Mouse (Mus musculus) embryonic stem cell, embryonic (primary cell): ENCODE measurements at regions not wholly inside any gene's neighbourhood (a gene's known extent, or its start where the extent isn't known, plus 50 kb on each side); places are given as distances from the start of the nearest gene placed in this dataset.

Source experiments
- CTCF ChIA-PET, 4 experiments: fragments of 300-600 bp in 2 of 4; fragments of 350-600 bp in 2 of 4; sonication (Branson Sonifier 250); formaldehyde crosslinking; loops; one replicate each; lab custom pipeline; 2022; ENCODE audit warnings: inconsistent platforms in 2 of 4; lab: Charles Lee
- POLR2A ChIA-PET, 4 experiments: fragments of 300-600 bp in 2 of 4; fragments of 350-600 bp in 2 of 4; sonication (Branson Sonifier 250); formaldehyde crosslinking; loops; one replicate each; lab custom pipeline; 2022; ENCODE audit warnings: antibody characterized with exemption in 4 of 4, inconsistent platforms in 1 of 4; lab: Charles Lee

- ChIA-PET CTCF (interaction anchor here in 1 of 4 experiments (0.7 kb wide), 1 partner anchor 153 kb away, joined by 7 read pairs; no protein-coding TSS in a partner anchor), POLR2A (no interaction called here)
Observed at GRCm38 (mm10) chr12:106688156-106688740, 678.2 kb downstream of the Vrk1 start.

DNA sequence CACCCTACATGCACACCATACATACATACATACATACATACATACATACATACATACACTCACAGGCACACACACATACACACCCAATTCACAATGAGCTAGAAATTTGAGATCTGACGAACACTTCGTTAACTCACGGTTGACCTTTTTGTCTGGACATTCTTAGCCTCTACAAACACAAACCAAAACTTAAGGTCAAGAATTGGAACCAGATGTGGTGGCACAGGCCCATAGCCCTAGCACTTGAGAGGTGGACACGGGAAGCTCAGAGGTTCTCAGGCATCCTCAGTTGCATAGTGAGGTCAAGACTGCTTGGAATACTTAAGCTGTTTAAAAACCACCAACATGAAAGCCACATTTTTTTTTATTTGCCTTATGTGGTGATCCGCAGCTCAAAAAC is 692.9 kb downstream of the Vrk1 start:
- ChIA-PET POLR2A (no interaction called here), CTCF (no interaction called here)

GRCm38 (mm10) chr12:106721271-106722009 is 711.4 kb downstream of the Vrk1 start:
- CTCF ChIA-PET, result no interaction called here
- POLR2A ChIA-PET, result no interaction called here

GRCm38 (mm10) chr12:106722010-106722362 is 712.0 kb downstream of the Vrk1 start:
- ChIA-PET POLR2A (no interaction called here), CTCF (no interaction called here)

DNA sequence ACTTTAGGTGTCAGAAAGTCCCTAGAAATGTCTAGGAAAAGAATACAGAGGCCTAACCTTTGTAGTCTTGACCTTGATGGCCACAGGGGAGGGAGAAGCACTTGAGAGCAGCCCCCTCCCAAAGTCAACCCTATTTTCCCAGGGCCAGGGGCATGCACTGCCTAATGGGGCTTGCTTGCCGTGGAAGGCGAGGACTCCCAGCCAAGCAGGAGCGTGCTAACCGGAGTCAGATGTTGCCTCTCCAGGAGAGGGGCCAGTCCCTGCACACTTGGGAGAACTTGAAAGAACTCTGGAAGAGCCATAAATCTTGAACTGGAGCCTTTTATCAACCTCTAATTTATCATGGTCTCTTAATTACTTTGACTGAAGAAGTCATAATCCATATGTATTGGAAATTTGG is 712.7 kb downstream of the Vrk1 start:
- POLR2A ChIA-PET, result no interaction called here
- CTCF ChIA-PET, result no interaction called here

DNA sequence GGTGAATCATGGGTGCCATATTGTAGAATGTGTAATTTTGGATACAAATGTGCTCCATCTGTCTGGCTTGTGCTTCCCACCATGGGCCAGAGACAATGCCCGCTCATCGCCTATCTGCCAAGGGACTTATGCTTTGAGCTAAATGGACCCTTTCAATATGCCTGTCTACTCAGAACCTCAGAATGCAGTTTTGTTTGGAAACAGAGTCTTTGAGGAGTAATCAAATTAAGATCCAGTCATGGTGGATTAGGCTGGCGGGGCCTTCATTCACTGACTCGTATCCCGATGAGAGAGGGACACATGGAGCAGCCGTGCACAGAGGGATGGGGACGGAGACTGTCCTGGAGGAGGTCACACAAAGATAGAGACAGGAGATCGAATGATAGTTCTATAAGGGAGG is 716.9 kb downstream of the Vrk1 start:
- ChIA-PET CTCF (no interaction called here), POLR2A (no interaction called here)

DNA sequence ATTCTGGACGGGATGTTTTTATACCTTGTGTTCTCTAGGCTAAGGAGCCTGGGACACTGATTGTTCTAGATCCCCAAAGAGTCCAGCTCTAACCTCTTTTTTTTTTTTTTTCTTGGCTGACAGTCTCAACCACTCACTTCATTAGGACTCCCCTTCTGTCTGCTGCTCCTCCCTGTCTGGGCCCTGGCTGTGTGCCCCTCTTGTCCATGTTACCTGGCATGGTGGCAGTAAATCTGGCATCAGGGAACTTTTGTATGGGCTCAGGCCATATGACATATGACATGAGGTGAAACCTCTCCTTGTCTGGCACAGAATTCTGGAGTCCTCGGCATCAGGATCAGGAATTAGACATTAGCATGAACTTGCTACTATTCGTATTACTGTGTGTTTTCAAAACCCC is 717.5 kb downstream of the Vrk1 start:
- ChIA-PET CTCF (no interaction called here), POLR2A (no interaction called here)

DNA sequence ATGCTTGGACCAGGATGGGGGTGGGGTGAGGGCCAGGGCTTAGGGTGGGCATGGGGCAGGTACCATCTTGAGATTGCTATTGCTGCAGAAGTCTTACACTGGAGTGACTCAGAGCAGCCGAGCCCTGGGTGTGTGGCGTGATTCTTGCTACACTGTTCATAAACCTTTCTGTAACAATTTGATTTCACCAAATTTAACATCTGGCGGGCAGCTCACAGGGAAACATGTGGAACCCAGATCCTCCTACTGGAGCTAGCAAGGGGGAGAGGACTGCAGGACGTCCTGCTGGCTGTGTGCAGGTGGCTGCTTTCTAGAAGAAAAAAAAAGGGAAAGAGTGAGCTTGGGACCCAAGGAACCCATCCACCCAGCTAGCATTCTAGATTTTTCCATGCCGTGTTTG is 719.7 kb downstream of the Vrk1 start:
- ChIA-PET CTCF (interaction anchor here in 1 of 4 experiments (0.7 kb wide), 1 partner anchor 472 kb away, joined by 3 read pairs; no protein-coding TSS in a partner anchor), POLR2A (no interaction called here)

GRCm38 (mm10) chr12:106732108-106732857 is 722.3 kb downstream of the Vrk1 start:
- ChIA-PET CTCF (interaction anchor here in 1 of 4 experiments (0.6 kb wide), 1 partner anchor 87 kb away, joined by 3 read pairs; no protein-coding TSS in a partner anchor), POLR2A (no interaction called here)

GRCm38 (mm10) chr12:106748765-106749164 is 738.7 kb downstream of the Vrk1 start:
- CTCF ChIA-PET, result no interaction called here
- POLR2A ChIA-PET, result no interaction called here

DNA sequence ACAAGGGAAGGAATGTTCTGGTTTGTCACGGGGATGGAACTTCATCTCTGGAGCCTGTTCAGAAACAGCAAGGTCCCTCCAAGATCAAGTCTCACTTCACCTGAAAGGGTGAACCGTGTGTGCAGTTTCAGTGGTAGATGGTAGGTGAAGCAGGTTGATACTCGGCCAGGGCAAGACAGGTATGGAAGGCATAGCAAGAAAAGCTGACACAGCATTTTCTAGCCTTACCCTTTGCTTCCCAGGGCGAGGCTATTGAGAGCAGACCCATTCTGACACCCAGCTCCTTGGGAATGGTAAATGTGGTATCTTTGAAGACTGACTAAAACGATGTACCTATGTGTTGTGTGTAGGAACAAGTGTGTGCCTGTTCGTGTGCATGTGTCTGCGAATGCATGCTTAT is 724.9 kb upstream of the 3110018I06Rik start:
- ChIA-PET CTCF (interaction anchor here in 1 of 4 experiments (0.6 kb wide), 1 partner anchor 599 kb away, joined by 3 read pairs; no protein-coding TSS in a partner anchor), POLR2A (no interaction called here)

DNA sequence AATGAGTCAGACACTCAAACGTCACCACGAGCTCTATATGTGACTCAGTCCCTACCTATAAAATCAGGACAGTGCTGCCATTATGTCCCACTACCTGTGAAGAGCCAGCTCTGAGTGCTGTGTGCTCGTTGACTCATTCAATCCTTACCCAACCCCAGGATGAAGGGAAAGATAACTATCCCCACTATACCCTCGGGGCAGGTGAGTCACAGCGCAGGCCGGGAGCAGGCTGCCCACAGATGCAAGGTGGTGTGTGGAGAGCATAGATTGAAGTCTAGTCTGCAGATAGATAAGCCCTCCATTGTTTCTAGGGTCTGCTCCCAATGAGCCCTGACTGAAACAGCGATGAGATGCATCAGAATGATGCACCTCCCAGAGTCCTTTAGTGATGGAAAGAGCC is 723.9 kb upstream of the 3110018I06Rik start:
- POLR2A ChIA-PET, result no interaction called here
- CTCF ChIA-PET, result no interaction called here

GRCm38 (mm10) chr12:106773536-106773935 is 714.9 kb upstream of the 3110018I06Rik start:
- POLR2A ChIA-PET, result no interaction called here
- CTCF ChIA-PET, result interaction anchor here in 1 of 4 experiments (0.6 kb wide), 1 partner anchor 926 kb away, joined by 3 read pairs; no protein-coding TSS in a partner anchor

DNA sequence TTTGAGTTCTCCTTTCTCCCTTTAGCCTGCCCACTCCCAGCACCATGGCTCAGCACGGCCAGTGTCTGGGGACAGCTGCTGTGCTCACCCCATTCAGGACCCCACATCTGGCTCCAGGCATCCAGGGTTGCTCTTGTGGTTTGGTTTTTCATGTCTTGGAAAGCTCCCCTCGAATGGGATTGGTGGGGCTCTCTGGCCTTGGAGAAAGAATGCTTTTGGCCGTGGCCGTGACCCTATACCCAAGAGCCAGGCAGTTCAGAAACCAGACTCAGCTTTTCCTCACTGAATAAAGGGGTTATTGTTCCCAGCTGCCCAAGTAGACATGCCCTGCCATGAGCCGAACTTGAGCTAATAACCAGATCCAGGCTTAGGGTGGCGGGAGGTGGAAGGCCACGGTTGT is 691.8 kb upstream of the 3110018I06Rik start:
- ChIA-PET CTCF (no interaction called here), POLR2A (no interaction called here)

DNA sequence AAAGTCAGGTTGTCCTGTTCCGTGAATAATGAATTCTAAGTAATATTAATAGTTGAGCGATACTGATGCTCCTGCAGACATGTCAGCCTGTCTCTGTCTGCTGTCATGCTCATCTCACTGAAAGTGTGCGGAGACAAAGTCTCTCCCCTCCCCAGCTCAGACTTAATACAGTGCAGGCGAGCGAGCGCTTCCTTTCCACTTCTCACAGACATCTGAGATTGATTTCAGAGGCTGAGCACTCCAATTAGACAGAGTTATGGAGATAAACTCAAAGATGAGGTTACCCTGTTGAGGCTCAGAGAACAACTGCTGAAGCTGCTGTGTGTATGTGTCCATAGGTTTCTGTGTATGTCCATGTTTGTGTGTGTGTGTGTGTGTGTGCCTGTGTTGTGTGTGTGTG is 668.7 kb upstream of the 3110018I06Rik start:
- POLR2A ChIA-PET, result no interaction called here

GRCm38 (mm10) chr12:106822311-106822710 is 666.1 kb upstream of the 3110018I06Rik start:
- ChIA-PET CTCF (no interaction called here), POLR2A (no interaction called here)

More for the DNA sequence above, 668.7 kb upstream of the 3110018I06Rik start:
- CTCF ChIA-PET, result no interaction called here

- CTCF ChIA-PET, result no interaction called here
- POLR2A ChIA-PET, result no interaction called here
Observed at GRCm38 (mm10) chr12:106828542-106828941, 659.9 kb upstream of the 3110018I06Rik start.

- POLR2A ChIA-PET, result no interaction called here
- CTCF ChIA-PET, result no interaction called here
Observed at GRCm38 (mm10) chr12:106829323-106829722, 659.1 kb upstream of the 3110018I06Rik start.

DNA sequence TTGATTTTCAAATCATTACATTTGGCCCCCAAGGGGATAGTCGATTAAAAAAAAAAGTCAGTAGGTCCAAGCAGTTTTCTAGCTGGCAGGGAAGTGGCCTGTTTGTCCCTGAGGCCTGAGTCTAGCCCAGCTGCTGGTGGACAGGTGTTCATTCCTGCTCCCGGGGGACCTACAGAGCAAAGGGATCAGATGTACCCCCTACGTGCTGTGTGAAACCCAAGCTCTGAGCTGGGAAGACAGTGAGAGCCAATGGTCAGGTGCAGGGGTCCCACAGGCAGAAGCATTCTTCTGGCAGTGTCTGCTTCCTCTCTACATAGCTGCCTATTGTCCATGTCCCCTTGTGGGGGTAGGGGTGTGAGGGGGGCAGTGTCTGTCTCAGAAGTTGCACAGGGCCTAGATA is 653.2 kb upstream of the 3110018I06Rik start:
- ChIA-PET POLR2A (interaction anchor here in 1 of 4 experiments (0.6 kb wide), 1 partner anchor 509 kb away, joined by 3 read pairs; no protein-coding TSS in a partner anchor), CTCF (no interaction called here)

GRCm38 (mm10) chr12:106839618-106840017 is 648.8 kb upstream of the 3110018I06Rik start:
- ChIA-PET POLR2A (no interaction called here), CTCF (no interaction called here)
